ENCODE assay signal across 20 mouse cellular contexts in the genomic region with DNA sequence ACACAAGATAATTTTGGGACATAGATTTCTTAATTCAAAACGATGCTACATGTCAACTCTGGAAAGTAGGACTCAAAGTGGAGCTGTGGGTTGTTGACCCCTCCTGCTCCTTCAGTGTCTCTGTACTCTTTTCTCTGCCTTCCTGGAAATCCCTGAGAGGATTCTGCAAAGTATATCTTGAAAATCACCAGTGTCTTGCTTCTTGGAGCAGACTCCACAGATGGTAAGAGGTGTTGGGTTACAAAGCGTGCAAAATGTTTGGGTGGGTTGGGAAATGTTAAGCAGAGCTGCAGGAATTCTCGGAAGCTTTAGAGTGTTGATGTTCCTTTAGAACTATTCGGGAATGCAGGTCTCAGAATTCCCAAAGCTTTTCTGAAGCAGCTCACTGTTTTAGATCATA.
A peak's percentile ranks its signal among the peaks of the same experiment; 100 is the strongest.
DNase-seq lines count a peak whose midpoint lies in the region; ATAC-seq and TF ChIP-seq lines count a peak whose summit lies in the region.
"Had no signal": no experiment of that assay in that cellular context is flagged by ENCODE, and none has a peak within 500 bp of the region (broad histone marks: within the 10 kb centered on the region; RNA-seq: fewer than 3 reads in every experiment).

No protein-coding gene starts in this region.

- WGBS in lung, embryonic 15.5 days: 27% methylated on average over 4 of the region's 4 CpGs
- WGBS in lung, adult 2 months: 62% methylated on average over 4 of the region's 4 CpGs
- WGBS in limb, embryonic 14.5 days: 26% methylated on average over 4 of the region's 4 CpGs
- WGBS in kidney, adult 2 months: 65% methylated on average over 4 of the region's 4 CpGs
- WGBS in cerebellum, adult 2 months: 79% methylated on average over 4 of the region's 4 CpGs

- H3K27me3 ChIP-seq in lung, embryonic 15.5 days: no peaks in the 10 kb centered on the region
- no peaks in the 10 kb centered on the region for H3K27me3 ChIP-seq in limb, embryonic 14.5 days (ENCODE audit: control insufficient read depth, insufficient read depth, low read length)
- no peaks in the 10 kb centered on the region for H3K27me3 ChIP-seq in kidney, adult 2 months (replicated peaks; ENCODE audit: control insufficient read depth, insufficient read depth, low read length)
- H3K27me3 ChIP-seq in cerebellum, adult 2 months (ENCODE audit: control insufficient read depth, insufficient read depth, low read length): no peaks in the 10 kb centered on the region
- H3K27me3 ChIP-seq: heart, embryonic 13.5 days; hindbrain, embryonic 12.5 days; megakaryocyte, embryonic 14.5 days; neural tube, embryonic 12.5 days had no signal

- H3K4me1 ChIP-seq in lung, embryonic 15.5 days: 0 out of 2 replicates have a peak, but pooled peaks cover 6% of the 10 kb centered on the region
- H3K4me1 ChIP-seq in lung, adult 2 months (ENCODE audit: control insufficient read depth, insufficient read depth, low read length): no peaks in the 10 kb centered on the region
- H3K4me1 ChIP-seq in limb, embryonic 14.5 days (ENCODE audit: control insufficient read depth, insufficient read depth, low read length): 0 out of 2 replicates have a peak, but pooled peaks cover 5% of the 10 kb centered on the region
- H3K4me1 ChIP-seq in kidney, adult 2 months (ENCODE audit: control insufficient read depth, insufficient read depth, low read length): 0 out of 2 replicates have a peak, but pooled peaks cover 2% of the 10 kb centered on the region
- no peaks in the 10 kb centered on the region for H3K4me1 ChIP-seq in cerebellum, adult 2 months (ENCODE audit: control insufficient read depth, insufficient read depth, low read length)
- H3K4me1 ChIP-seq: hindbrain, embryonic 12.5 days; megakaryocyte, embryonic 14.5 days; neural tube, embryonic 12.5 days had no signal

- no peak overlapping the region for H3K4me2 ChIP-seq in lung, embryonic 15.5 days
- no peak overlapping the region for H3K4me2 ChIP-seq in limb, embryonic 14.5 days (replicated peaks; ENCODE audit: low read depth, low read length, severe bottlenecking)
- H3K4me2 ChIP-seq: heart, embryonic 13.5 days; hindbrain, embryonic 12.5 days; neural tube, embryonic 12.5 days had no signal

- no peak for DNase-seq in frontal cortex, postnatal 10 days (ENCODE audit: low spot score in 2 of 2)
- no peak for DNase-seq in lung, adult 2 months
- DNase-seq in embryo, embryonic 10.5 days (ENCODE audit: low spot score): peak; percentile 41
- DNase-seq in limb, embryonic 14.5 days (ENCODE audit: low spot score): no peak
- DNase-seq in kidney, adult 2 months: no peak
- DNase-seq in cerebellum, adult 2 months: no peak
- DNase-seq: adrenal gland, postnatal 36 days; cerebellum, postnatal 36 days; forebrain, postnatal 0 days; gastrocnemius, postnatal 36 days; kidney, adult 9 months; left cerebral cortex, postnatal 4 days had no signal

- no peak for TF ChIP-seq POLR2A in lung, adult 2 months (IDR thresholded peaks at IDR 0.05; ENCODE audit: borderline replicate concordance, extremely low read depth, low read depth, low read length)
- no peak for TF ChIP-seq POLR2A in limb, embryonic 14.5 days (IDR thresholded peaks at IDR 0.05; ENCODE audit: borderline replicate concordance, extremely low read depth, insufficient read depth, insufficient read length)
- TF ChIP-seq POLR2A in kidney, adult 2 months (IDR thresholded peaks at IDR 0.05; ENCODE audit: low read depth, low read length): no peak
- TF ChIP-seq POLR2A in cerebellum, adult 2 months (IDR thresholded peaks at IDR 0.05; ENCODE audit: borderline replicate concordance, insufficient read depth, low read length): no peak

- no peak overlapping the region for H3K9ac ChIP-seq in lung, embryonic 15.5 days
- no peak overlapping the region for H3K9ac ChIP-seq in limb, embryonic 14.5 days (ENCODE audit: low read depth, low read length, severe bottlenecking)
- H3K9ac ChIP-seq: forebrain, postnatal 0 days; heart, embryonic 13.5 days; hindbrain, embryonic 12.5 days; liver, embryonic 14.5 days; neural tube, embryonic 12.5 days had no signal

- ATAC-seq in frontal cortex, adult (ENCODE audit: low TSS enrichment): peak; percentile 87
- ATAC-seq in lung, embryonic 15.5 days (ENCODE audit: borderline replicate concordance, extremely low read depth, low FRiP score, low TSS enrichment): no peak
- peak; percentile 34; the same call in 1 of the 2 replicates for ATAC-seq in limb, embryonic 14.5 days (ENCODE audit: low FRiP score, low read depth)
- ATAC-seq: forebrain, postnatal 0 days had no signal

- no peaks in the 10 kb centered on the region for H3K36me3 ChIP-seq in lung, embryonic 15.5 days
- no peaks in the 10 kb centered on the region for H3K36me3 ChIP-seq in limb, embryonic 14.5 days (ENCODE audit: control insufficient read depth, insufficient read depth, low read length)
- no peaks in the 10 kb centered on the region for H3K36me3 ChIP-seq in kidney, adult 2 months (ENCODE audit: control insufficient read depth, insufficient read depth, low read length)
- H3K36me3 ChIP-seq: heart, embryonic 13.5 days; hindbrain, embryonic 12.5 days; neural tube, embryonic 12.5 days had no signal

- H3K4me3 ChIP-seq in lung, embryonic 15.5 days: no peak overlapping the region
- no peak overlapping the region for H3K4me3 ChIP-seq in lung, adult 2 months (replicated peaks; ENCODE audit: extremely low read depth, low read depth, low read length)
- no peak overlapping the region for H3K4me3 ChIP-seq in limb, embryonic 14.5 days (replicated peaks; ENCODE audit: low read length)
- H3K4me3 ChIP-seq in kidney, adult 2 months (ENCODE audit: insufficient read depth, low read depth, low read length): no peak overlapping the region
- no peak overlapping the region for H3K4me3 ChIP-seq in cerebellum, adult 2 months (replicated peaks; ENCODE audit: insufficient read depth, low read depth, low read length)
- H3K4me3 ChIP-seq: erythroblast, embryonic 14.5 days; heart, embryonic 13.5 days; hindbrain, embryonic 12.5 days; megakaryocyte, embryonic 14.5 days; neural tube, embryonic 12.5 days had no signal

- peak overlapping the region; percentile 22; the same call in 1 of the 2 replicates for H3K27ac ChIP-seq in lung, embryonic 15.5 days
- H3K27ac ChIP-seq in limb, embryonic 14.5 days (replicated peaks; ENCODE audit: low read depth, low read length): no peak overlapping the region
- no peak overlapping the region for H3K27ac ChIP-seq in kidney, adult 2 months (ENCODE audit: insufficient read depth, low read depth, low read length)
- no peak overlapping the region for H3K27ac ChIP-seq in cerebellum, adult 2 months (ENCODE audit: insufficient read depth, low read length)
- H3K27ac ChIP-seq: heart, embryonic 13.5 days; hindbrain, embryonic 12.5 days; liver, embryonic 14.5 days; neural tube, embryonic 12.5 days had no signal

- no peaks in the 10 kb centered on the region for H3K9me3 ChIP-seq in lung, embryonic 15.5 days
- no peaks in the 10 kb centered on the region for H3K9me3 ChIP-seq in limb, embryonic 14.5 days (ENCODE audit: control insufficient read depth, low read length)
- H3K9me3 ChIP-seq: heart, embryonic 13.5 days; hindbrain, embryonic 12.5 days; megakaryocyte, embryonic 14.5 days; neural tube, embryonic 12.5 days had no signal

- TF ChIP-seq CTCF in lung, adult 2 months (IDR thresholded peaks at IDR 0.05; ENCODE audit: insufficient read depth, low read length): no peak
- no peak for TF ChIP-seq CTCF in kidney, adult 2 months (conservative IDR thresholded peaks at IDR 0.05; ENCODE audit: insufficient read depth, insufficient read length, low read depth, low read length)
- no peak for TF ChIP-seq CTCF in cerebellum, adult 2 months (IDR thresholded peaks at IDR 0.05; ENCODE audit: borderline replicate concordance, insufficient read depth, low read depth, low read length)
